Mouse (Mus musculus): ENCODE results near the gene Rab3b.

DNA sequence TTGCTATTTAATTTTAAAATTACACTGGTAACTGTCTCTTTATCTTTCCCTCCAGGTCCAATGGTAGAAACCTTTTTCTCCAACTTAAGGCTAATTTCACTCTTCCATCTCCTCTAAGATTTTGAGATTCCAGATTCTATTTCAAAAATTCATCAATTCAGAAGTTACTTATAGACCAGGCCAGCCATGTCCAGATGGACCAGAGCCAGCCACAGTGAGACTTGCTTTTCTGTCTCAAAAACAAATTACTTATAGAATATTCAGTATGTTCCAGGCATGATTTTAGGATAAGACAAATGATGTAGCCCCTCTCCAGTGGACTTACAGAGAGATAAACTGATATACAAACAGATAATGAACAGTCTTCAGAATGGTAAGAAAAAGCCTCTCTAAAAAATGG, 112.9 kb downstream of the Rab3b start:
- TF ChIP-seq USF1 (IDR thresholded peaks at IDR 0.05; ENCODE audit: low read depth) (no peak), TCF3 (IDR thresholded peaks at IDR 0.05; ENCODE audit: insufficient read length, low read depth) (no peak)
